Mouse (Mus musculus): ENCODE data around the gene Mrpl53. TPM values are rescaled to one million over a fixed set of nuclear protein-coding genes. Genes with fewer than 3 reads are reported as not detected.
"Not testable (repeated sequence)": the region's sequence is repeated elsewhere in the genome, so short reads cannot be mapped to it uniquely, and the experiment has no call there.

The Mrpl53 gene
- polyA plus RNA-seq, 1 experiment from 2014 or later, result 153 TPM

DNA sequence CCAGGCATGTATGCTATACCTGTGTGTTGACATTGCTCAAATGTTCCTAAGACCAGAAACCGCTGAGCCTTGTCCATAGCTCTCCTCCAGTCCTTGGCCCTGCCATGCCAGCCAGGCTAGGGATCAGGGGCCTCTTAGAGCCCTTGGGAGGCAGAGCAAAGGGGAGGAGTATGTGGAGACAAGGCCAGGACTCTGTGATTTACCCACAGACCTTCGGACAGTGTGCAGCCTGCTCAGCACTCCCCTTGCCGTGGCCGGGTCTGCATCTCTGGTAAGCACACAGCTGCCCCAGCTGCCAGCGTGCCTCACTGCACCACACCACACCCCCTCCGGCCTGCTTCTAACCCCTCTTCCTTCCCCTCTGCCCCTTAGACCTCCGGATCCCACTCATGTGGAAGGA is 38.4 kb downstream of the Mrpl53 start:
- DNase-seq (ENCODE audit: low spot score), result no peak
- Histone ChIP-seq H3K27ac (replicated peaks) (no peak overlapping the region), H3K4me1 (peaks cover 42% of the 10 kb centered on the region), H3K27me3 (ENCODE audit: low read depth, poor library complexity, severe bottlenecking) (peaks cover 2% of the 10 kb centered on the region), H3K4me3 (no peak overlapping the region), H3K9me3 (replicated peaks) (no peaks in the 10 kb centered on the region), H3K36me3 (peaks cover 66% of the 10 kb centered on the region)
- WGBS, result 59% methylated on average over 7 of the region's 7 CpGs

- peaks cover 55% of the 10 kb centered on the region for H3K4me1 ChIP-seq
- no peaks in the 10 kb centered on the region for H3K9me3 ChIP-seq (replicated peaks)
- peaks cover 74% of the 10 kb centered on the region for H3K36me3 ChIP-seq
- no peak for DNase-seq (ENCODE audit: low spot score)
- peaks cover 16% of the 10 kb centered on the region for H3K27me3 ChIP-seq (ENCODE audit: low read depth, poor library complexity, severe bottlenecking)
- no peak overlapping the region for H3K4me3 ChIP-seq
- 26% methylated on average over 8 of the region's 8 CpGs for WGBS
- H3K27ac ChIP-seq (replicated peaks), result peak overlapping the region; percentile 52; the same call in 1 of the 2 replicates
Measured at GRCm38 (mm10) chr6:83151721-83152120, 42.9 kb downstream of the Mrpl53 start.

- H3K4me1 ChIP-seq, result peaks cover 49% of the 10 kb centered on the region
- peaks cover 23% of the 10 kb centered on the region for H3K27me3 ChIP-seq (ENCODE audit: low read depth, poor library complexity, severe bottlenecking)
- H3K4me3 ChIP-seq, result no peak overlapping the region
- 85% methylated on average over 12 of the region's 12 CpGs for WGBS
- no peaks in the 10 kb centered on the region for H3K9me3 ChIP-seq (replicated peaks)
- no peak for DNase-seq (ENCODE audit: low spot score)
- no peak overlapping the region for H3K27ac ChIP-seq (replicated peaks)
- H3K36me3 ChIP-seq, result peaks cover 61% of the 10 kb centered on the region
Measured at GRCm38 (mm10) chr6:83153038-83153437, 44.2 kb downstream of the Mrpl53 start.

DNA sequence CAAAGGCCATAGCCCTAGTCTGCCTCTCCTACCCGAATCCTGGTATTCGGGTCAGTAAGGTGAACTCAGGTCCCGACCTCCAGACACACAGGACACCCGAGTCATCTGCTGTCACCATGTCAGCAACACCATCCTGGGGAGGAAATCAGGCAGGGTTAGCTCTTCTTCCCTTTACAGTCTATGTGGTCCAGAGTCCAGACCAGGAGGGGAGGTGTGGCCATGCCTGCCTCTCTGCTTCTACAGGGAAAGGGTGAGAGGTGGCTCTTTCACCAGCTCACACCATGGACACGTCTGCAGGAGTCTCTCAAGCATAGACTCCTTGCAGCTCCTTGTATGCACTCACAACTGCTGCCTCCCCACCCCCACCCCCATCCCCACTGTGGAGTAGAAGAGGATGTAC is 44.6 kb downstream of the Mrpl53 start:
- Histone ChIP-seq H3K27ac (replicated peaks) (no peak overlapping the region), H3K4me3 (no peak overlapping the region), H3K4me1 (peaks cover 49% of the 10 kb centered on the region), H3K9me3 (replicated peaks) (no peaks in the 10 kb centered on the region), H3K36me3 (peaks cover 57% of the 10 kb centered on the region), H3K27me3 (ENCODE audit: low read depth, poor library complexity, severe bottlenecking) (peaks cover 23% of the 10 kb centered on the region)
- DNase-seq (ENCODE audit: low spot score), result no peak
- WGBS, result 80% methylated on average over 5 of the region's 5 CpGs

GRCm38 (mm10) chr6:83155552-83156238 is 46.9 kb downstream of the Mrpl53 start:
- Histone ChIP-seq H3K9me3 (replicated peaks) (no peaks in the 10 kb centered on the region), H3K4me3 (peak overlapping the region; percentile 71), H3K27me3 (ENCODE audit: low read depth, poor library complexity, severe bottlenecking) (peaks cover 34% of the 10 kb centered on the region), H3K4me1 (peaks cover 46% of the 10 kb centered on the region), H3K27ac (replicated peaks) (peak overlapping the region; percentile 84), H3K36me3 (peaks cover 34% of the 10 kb centered on the region)
- WGBS, result 9% methylated on average over 23 of the region's 23 CpGs
- DNase-seq (ENCODE audit: low spot score), result no peak

GRCm38 (mm10) chr6:83156259-83156684 is 47.4 kb downstream of the Mrpl53 start, which contains the start of the genes Wdr54 and 1700003E16Rik:
Gene Wdr54, minus strand, starts transcription at chr6:83156397.
Gene 1700003E16Rik, plus strand, starts transcription at chr6:83156404.
- peak within 1 kb of the TSS; percentile 71 for H3K4me3 ChIP-seq
- H3K36me3 ChIP-seq, result peaks cover 29% of the 10 kb centered on the region
- H3K9me3 ChIP-seq (replicated peaks), result no peaks in the 10 kb centered on the region
- peak; percentile 92 for DNase-seq (ENCODE audit: low spot score)
- WGBS, result 1% methylated on average over 32 of the region's 32 CpGs
- peaks cover 44% of the 10 kb centered on the region for H3K4me1 ChIP-seq
- peaks cover 40% of the 10 kb centered on the region for H3K27me3 ChIP-seq (ENCODE audit: low read depth, poor library complexity, severe bottlenecking)
- H3K27ac ChIP-seq (replicated peaks), result peak within 1 kb of the TSS; percentile 84

GRCm38 (mm10) chr6:83159456-83159855 is 50.6 kb downstream of the Mrpl53 start:
- not testable (repeated sequence) for H3K9me3 ChIP-seq (replicated peaks); H3K27ac ChIP-seq (replicated peaks); DNase-seq (ENCODE audit: low spot score); H3K36me3 ChIP-seq; H3K4me3 ChIP-seq
- Histone ChIP-seq H3K4me1 (peaks cover 45% of the 10 kb centered on the region), H3K27me3 (ENCODE audit: low read depth, poor library complexity, severe bottlenecking) (peaks cover 60% of the 10 kb centered on the region)
- WGBS, result 34% methylated on average over 3 of the region's 3 CpGs

MicroRNAs encoded within 50 kb of the gene (microRNA counts, 519-probe panel; counts per million panel counts)
- microRNA mmu-miR-3470a+mmu-miR-3470b, result not detected

Small RNA genes within 50 kb of the gene (microRNA-seq; reads per million reads assigned to microRNA genes)
- not detected for gene Mir3470a

Other genes starting within 250 kb of the Mrpl53 start
- 2.0 and 2.4 TPM in 2 replicates for gene Sema4f, start 169.3 kb upstream of the Mrpl53 start, polyA plus RNA-seq (2016; fragmentation: Nextera tagmentation; extraction: Ambion mirVana)
- gene M1ap, start 162.1 kb upstream of the Mrpl53 start, polyA plus RNA-seq (2016; fragmentation: Nextera tagmentation; extraction: Ambion mirVana), result 0.09 and 0.23 TPM in 2 replicates
- gene Dok1, start 75.6 kb upstream of the Mrpl53 start, polyA plus RNA-seq (2016; fragmentation: Nextera tagmentation; extraction: Ambion mirVana), result 8.8 and 9.9 TPM in 2 replicates
- 7.9 and 9.3 TPM in 2 replicates for gene Loxl3, start 74.9 kb upstream of the Mrpl53 start, polyA plus RNA-seq (2016; fragmentation: Nextera tagmentation; extraction: Ambion mirVana)
- gene Aup1, start 54.5 kb upstream of the Mrpl53 start, polyA plus RNA-seq (2016; fragmentation: Nextera tagmentation; extraction: Ambion mirVana), result 162 and 175 TPM in 2 replicates
- 79.7 and 82.7 TPM in 2 replicates for gene Htra2, start 53.8 kb upstream of the Mrpl53 start, polyA plus RNA-seq (2016; fragmentation: Nextera tagmentation; extraction: Ambion mirVana)
- 1.8 and 2.0 TPM in 2 replicates for gene Dqx1, start 51.2 kb upstream of the Mrpl53 start, polyA plus RNA-seq (2016; fragmentation: Nextera tagmentation; extraction: Ambion mirVana)
- gene Tlx2, start 38.7 kb upstream of the Mrpl53 start, polyA plus RNA-seq (2016; fragmentation: Nextera tagmentation; extraction: Ambion mirVana), result 0.79 TPM in 1 of 2 replicates, not detected in the other
- 36.5 and 37.7 TPM in 2 replicates for gene Pcgf1, start 31.2 kb upstream of the Mrpl53 start, polyA plus RNA-seq (2016; fragmentation: Nextera tagmentation; extraction: Ambion mirVana)
- gene Lbx2, start 22.7 kb upstream of the Mrpl53 start, polyA plus RNA-seq (2016; fragmentation: Nextera tagmentation; extraction: Ambion mirVana), result 0.29 and 0.73 TPM in 2 replicates
- gene Ccdc142, start 7.4 kb upstream of the Mrpl53 start, polyA plus RNA-seq (2016; fragmentation: Nextera tagmentation; extraction: Ambion mirVana), result 2.0 and 3.1 TPM in 2 replicates
- 2.4 and 3.1 TPM in 2 replicates for gene Gm42688, start 7.4 kb upstream of the Mrpl53 start, polyA plus RNA-seq (2016; fragmentation: Nextera tagmentation; extraction: Ambion mirVana)
- gene Mogs, start 6.5 kb downstream of the Mrpl53 start, polyA plus RNA-seq (2016; fragmentation: Nextera tagmentation; extraction: Ambion mirVana), result 31.8 and 33.7 TPM in 2 replicates
- 138 and 180 TPM in 2 replicates for gene Wbp1, start 12.5 kb downstream of the Mrpl53 start, polyA plus RNA-seq (2016; fragmentation: Nextera tagmentation; extraction: Ambion mirVana)
- gene Ino80b, start 16.4 kb downstream of the Mrpl53 start, polyA plus RNA-seq (2016; fragmentation: Nextera tagmentation; extraction: Ambion mirVana), result 18.2 and 18.7 TPM in 2 replicates
- 35.3 and 39.7 TPM in 2 replicates for gene Rtkn, start 26.4 kb downstream of the Mrpl53 start, polyA plus RNA-seq (2016; fragmentation: Nextera tagmentation; extraction: Ambion mirVana)
- 13.0 and 14.6 TPM in 2 replicates for gene Wdr54, start 47.4 kb downstream of the Mrpl53 start, polyA plus RNA-seq (2016; fragmentation: Nextera tagmentation; extraction: Ambion mirVana)
- gene 1700003E16Rik, start 47.4 kb downstream of the Mrpl53 start, polyA plus RNA-seq (2016; fragmentation: Nextera tagmentation; extraction: Ambion mirVana), result 1.9 and 2.0 TPM in 2 replicates
- 105 and 128 TPM in 2 replicates for gene Dctn1, start 56.9 kb downstream of the Mrpl53 start, polyA plus RNA-seq (2016; fragmentation: Nextera tagmentation; extraction: Ambion mirVana)
- gene Slc4a5, start 110.8 kb downstream of the Mrpl53 start, polyA plus RNA-seq (2016; fragmentation: Nextera tagmentation; extraction: Ambion mirVana), result 0.67 and 0.79 TPM in 2 replicates
- gene Mthfd2, start 216.9 kb downstream of the Mrpl53 start, polyA plus RNA-seq (2016; fragmentation: Nextera tagmentation; extraction: Ambion mirVana), result 53.2 and 64.0 TPM in 2 replicates
- gene Mob1a, start 217.0 kb downstream of the Mrpl53 start, polyA plus RNA-seq (2016; fragmentation: Nextera tagmentation; extraction: Ambion mirVana), result 60.4 and 61.5 TPM in 2 replicates
- 152 and 156 TPM in 2 replicates for gene Bola3, start 240.1 kb downstream of the Mrpl53 start, polyA plus RNA-seq (2016; fragmentation: Nextera tagmentation; extraction: Ambion mirVana)